Mouse (Mus musculus): Measurements from ENCODE around the gene Tnfrsf21.

Gene Tnfrsf21

GRCm38 (mm10) chr17:43075100-43075499 is 58.7 kb downstream of the Tnfrsf21 start:
- in situ Hi-C loops (cut with MboI; ENCODE audit: low sequenced_read_pairs): no loop called here

DNA sequence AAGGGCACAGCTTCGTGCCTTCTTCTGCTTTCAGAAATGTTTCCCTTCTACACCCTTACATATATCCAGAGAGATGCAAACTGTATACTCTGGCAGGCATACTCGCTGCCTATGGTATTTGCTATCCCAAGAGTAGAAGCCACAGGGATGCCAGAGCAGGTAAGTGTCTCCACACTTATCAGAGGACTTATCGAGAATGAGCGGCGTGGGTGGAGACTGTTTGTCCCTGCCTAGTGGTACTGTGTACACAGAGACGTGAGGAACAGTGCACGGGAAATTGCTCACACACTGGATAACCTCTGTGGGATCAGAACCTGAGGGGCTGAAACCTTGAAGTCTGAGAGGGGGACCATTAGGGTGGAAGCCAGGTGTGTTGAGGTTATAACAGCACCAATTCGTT is 59.6 kb downstream of the Tnfrsf21 start:
- in situ Hi-C loops (cut with MboI; ENCODE audit: low sequenced_read_pairs): no loop called here

GRCm38 (mm10) chr17:43076801-43077493 is 60.6 kb downstream of the Tnfrsf21 start:
- in situ Hi-C loops (cut with MboI; ENCODE audit: low sequenced_read_pairs): no loop called here

- in situ Hi-C loops (cut with MboI; ENCODE audit: low sequenced_read_pairs): no loop called here
Measured at GRCm38 (mm10) chr17:43077540-43077939, 61.2 kb downstream of the Tnfrsf21 start.

DNA sequence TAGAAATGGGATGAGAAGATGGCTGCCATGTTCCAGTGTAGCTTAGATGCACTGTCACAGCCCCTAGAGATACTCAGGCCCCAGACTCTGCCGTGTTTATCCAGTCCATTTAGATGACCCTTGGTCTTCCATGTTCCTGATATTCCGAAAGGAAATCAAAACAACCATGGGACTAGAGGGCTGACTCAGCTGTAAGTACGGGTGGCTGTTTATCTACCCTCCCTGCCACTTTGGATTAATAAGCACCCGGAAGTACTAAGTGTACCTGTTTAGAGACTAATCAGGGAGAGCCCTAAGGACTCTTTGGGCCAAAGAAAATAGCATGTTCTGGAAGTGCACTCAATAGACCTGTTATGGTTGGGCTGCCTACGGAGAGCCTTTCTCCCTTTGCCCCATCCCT is 64.9 kb downstream of the Tnfrsf21 start:
- in situ Hi-C loops (cut with MboI; ENCODE audit: low sequenced_read_pairs): no loop called here

DNA sequence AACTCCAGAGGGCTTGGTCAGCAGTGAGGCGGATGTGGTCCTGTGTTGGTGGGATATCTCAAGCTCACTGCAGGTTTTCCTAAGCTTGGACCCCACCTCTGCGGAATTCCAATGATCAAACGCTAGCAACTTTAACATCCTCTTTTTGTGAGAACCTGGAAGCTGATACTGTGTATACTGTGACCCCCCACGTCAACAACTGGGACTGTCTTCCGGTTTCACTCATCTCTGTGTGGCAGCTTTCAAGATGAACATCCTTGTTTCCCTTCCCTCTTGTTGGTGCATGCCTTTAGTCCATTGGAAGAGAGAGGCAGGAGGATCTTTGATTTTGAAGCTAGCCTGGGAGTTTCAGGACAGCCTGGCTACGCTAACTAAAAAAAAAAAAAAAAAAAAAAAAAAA is 73.1 kb downstream of the Tnfrsf21 start:
- in situ Hi-C loops (cut with MboI; ENCODE audit: low sequenced_read_pairs): no loop called here

DNA sequence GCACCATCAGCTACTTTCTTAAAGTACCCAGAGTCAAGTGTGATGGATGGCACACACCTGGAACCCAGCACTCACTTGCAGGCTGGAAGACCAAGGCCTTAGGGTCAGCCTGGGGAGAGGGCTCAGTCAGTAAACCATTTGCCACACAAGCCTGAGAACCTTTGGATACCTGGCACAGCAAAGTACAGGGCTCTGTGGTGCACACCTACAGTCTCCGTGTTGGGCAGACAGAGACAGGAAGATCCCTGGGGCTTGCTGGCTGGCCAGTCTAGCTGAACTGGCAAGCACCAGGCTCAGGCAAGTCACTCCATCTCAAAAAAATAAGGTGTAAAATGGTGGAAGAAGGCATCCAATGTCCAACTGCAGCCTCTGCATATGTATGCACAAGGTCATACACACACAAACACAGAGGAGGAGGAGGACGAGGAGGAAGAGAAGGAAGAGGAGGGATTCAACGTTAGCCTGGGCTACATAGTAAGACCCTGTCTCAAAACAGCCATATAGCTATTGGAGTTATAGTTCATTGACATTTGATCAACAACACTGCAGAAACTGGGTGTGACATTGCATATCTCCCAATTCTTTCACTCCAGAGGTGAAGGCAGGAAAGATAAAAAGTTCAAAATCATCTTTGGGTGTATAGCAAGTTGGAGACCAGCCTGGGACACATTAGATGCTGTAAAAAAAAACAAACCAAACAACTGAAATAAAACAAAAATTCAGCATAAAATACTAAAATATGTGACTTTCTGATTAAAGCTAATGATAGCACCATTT is 74.8 kb downstream of the Tnfrsf21 start:
- in situ Hi-C loops (cut with MboI; ENCODE audit: low sequenced_read_pairs): no loop called here

DNA sequence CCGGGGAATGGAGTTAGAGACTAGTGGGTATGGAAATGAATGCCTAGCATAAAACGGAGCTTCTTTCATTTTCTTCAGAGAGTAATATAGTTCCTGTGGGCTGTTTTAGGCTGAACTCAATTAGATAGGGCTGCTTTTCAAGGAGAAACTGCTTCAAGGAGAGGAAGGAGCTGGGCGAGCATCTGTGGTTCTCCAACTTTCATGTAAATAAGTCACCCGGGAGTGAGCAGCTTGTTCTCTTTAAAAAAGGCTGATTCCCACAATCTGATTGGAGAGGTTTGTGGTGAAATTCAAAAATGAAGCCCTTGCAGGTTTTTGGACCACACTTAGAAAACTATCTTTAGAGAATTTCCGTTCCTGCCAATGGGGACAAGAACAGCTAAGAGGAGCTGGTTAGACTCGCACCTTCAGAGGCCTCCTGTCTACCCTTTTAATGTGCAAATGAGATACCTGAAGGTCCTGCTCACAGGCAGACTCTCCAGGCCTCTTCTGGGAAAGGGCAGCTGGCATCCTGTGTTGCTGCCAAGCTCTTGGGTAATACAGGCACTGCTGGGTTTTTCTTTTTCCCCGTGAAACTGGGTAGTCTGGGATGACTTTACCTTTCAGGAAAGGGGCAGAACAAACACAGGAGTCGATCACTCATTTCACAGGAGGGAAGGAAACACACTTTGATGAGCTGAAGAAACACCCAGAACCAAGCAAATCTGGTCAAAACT is 76.1 kb downstream of the Tnfrsf21 start:
- in situ Hi-C loops (cut with MboI; ENCODE audit: low sequenced_read_pairs): no loop called here

DNA sequence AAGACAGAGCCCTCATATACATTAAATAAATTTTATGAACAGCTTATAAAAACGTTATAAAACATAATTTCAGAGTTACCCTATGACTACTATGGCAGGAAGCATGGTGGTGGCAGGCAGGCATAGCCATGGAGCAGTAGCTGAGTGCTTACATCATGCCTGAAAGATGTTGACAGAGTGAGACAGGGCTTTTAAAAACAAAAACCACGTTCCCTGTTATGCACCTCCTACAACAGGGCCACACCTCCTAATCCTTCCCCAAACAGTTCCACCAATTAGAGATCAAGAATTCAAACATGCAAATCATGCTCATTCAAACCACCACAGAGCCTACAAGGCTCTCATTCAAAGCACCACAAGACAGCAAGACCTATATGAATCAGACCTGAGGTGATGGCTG is 77.9 kb downstream of the Tnfrsf21 start:
- in situ Hi-C loops (cut with MboI; ENCODE audit: low sequenced_read_pairs): no loop called here

- in situ Hi-C loops (cut with MboI; ENCODE audit: low sequenced_read_pairs): no loop called here
Measured at GRCm38 (mm10) chr17:43097101-43097688, 80.8 kb downstream of the Tnfrsf21 start.

DNA sequence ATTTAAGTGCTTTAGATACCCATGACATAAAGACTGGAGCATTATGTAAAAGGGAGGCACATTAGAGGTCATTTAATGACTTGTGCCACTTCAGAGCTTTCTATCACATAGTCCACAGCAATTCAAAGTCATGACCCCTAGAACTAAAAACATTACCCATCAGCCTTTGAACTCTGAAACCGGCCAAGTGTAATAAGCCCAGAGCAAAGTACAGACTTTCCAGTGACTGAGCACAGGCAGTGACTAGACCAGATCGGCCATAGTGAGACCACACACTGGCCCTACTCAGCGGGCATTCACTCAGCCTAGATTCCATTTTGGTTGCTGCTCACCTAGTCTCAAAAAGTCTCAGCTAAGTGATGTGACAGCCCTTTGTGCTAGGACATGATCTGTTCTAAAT is 89.8 kb downstream of the Tnfrsf21 start:
- in situ Hi-C loops (cut with MboI; ENCODE audit: low sequenced_read_pairs): no loop called here

DNA sequence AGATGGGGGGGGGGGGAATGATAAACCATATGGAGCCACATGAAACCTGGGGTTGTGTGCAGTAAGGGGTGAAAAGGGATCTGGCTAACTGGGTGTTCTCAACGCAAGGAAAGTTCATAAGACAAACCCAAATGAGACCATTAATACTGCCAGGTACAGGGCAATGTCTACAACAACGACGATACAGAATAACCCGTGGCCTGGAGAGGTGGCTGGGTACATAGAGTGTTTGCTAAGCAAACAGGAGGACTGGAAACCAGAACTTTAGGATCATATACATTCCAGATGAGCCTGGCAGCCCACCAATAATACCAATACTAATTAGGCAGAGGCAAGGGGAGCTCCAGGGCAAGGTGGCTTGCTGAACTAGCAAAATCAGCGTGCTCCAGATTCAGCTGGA is 91.0 kb downstream of the Tnfrsf21 start:
- in situ Hi-C loops (cut with MboI; ENCODE audit: low sequenced_read_pairs): no loop called here

DNA sequence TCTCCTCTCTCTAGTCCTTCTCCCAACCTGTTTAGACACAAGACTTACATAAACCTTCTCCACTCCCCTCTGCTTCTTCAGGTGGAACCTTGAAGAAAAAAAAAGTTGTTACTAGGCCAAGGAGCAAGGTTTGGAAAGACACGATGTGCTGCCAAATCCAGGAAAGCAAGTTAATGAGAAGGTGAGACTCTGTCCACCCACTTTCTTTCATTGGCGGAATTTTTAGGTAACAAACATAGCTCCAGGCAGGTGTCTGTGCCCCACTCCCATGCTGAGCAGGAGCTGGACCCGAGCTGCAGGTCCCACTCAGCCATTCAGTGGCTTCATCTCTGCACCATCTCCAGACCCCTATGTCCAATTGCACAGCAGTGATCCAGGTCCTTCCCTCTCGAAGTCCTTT is 93.1 kb downstream of the Tnfrsf21 start:
- in situ Hi-C loops (cut with MboI; ENCODE audit: low sequenced_read_pairs): no loop called here

- in situ Hi-C loops (cut with MboI; ENCODE audit: low sequenced_read_pairs): no loop called here
Measured at GRCm38 (mm10) chr17:43110168-43110885, 94.0 kb downstream of the Tnfrsf21 start.

- in situ Hi-C loops (cut with MboI; ENCODE audit: low sequenced_read_pairs): no loop called here
Measured at GRCm38 (mm10) chr17:43113391-43113984, 97.1 kb downstream of the Tnfrsf21 start.

- in situ Hi-C loops (cut with MboI; ENCODE audit: low sequenced_read_pairs): no loop called here
Measured at GRCm38 (mm10) chr17:43114086-43114581, 97.8 kb downstream of the Tnfrsf21 start.

DNA sequence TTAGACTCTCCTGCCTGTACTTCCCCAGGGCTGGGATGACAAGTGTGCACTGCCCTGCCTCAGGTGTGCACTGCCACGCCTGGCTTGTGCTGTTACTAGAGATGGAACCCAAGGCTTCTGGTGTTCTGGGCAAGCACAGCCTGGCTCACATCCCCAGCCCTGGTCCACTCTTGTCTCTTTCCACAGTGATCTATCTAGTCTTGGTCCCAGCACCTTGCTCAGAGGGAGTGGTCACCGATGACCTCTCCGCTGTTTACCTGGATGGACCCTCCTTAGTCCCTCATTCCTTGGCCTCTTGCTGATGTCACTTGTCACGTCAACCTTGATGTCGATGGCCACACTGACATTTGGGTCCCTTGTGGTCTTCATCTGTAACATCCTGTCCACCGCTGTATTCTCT is 98.6 kb downstream of the Tnfrsf21 start:
- in situ Hi-C loops (cut with MboI; ENCODE audit: low sequenced_read_pairs): no loop called here

DNA sequence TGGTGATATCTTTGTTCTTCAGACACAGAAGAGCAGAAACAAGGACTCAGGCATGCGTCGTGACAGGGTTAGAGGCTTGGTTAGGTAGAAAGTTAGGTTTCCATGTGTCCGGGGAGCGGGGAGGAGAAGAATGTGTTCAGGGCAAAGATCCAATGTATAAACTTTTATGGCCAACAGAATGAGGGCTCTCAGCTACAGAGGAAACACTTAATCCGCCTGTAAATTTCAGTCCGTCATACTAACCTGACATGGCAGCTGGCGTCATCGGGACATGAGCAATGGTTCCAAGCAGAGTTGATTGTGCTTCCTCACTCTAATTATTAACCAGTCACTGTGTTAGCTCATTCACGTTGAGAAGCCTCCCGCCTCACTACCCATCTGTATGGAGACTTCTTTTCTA is 100.4 kb downstream of the Tnfrsf21 start:
- in situ Hi-C loops (cut with MboI; ENCODE audit: low sequenced_read_pairs): no loop called here

DNA sequence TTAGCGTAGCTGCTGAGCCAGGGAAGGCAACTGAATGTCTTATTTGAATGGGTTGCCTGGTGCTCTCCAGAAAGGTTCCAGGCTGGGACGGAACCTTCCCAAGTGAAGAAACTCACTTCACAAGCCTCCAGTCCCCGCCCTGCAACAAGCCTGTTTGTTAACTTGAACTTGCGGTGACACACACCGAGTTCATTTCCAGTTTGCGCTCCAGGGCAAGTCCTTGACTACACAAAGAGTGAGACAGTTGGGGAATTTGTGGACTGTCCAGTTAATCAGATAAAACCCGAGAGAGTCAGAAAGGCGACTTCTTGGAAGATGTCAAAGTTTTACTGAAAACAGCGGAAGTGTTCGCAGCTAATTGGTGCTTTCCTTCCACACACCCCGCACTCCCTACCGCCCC is 103.1 kb downstream of the Tnfrsf21 start:
- in situ Hi-C loops (cut with MboI; ENCODE audit: low sequenced_read_pairs): no loop called here

- in situ Hi-C loops (cut with MboI; ENCODE audit: low sequenced_read_pairs): no loop called here
Measured at GRCm38 (mm10) chr17:43121096-43121495, 104.7 kb downstream of the Tnfrsf21 start.
